11 mouse cellular contexts compared by ENCODE assay signal in genomic region chr7:13031069-13031468, GRCm38 (mm10). TPM values are rescaled to one million over a fixed set of nuclear protein-coding genes. Genes with fewer than 3 reads are reported as not detected.
DNase-seq lines count a peak whose midpoint lies in the region; ATAC-seq and TF ChIP-seq lines count a peak whose summit lies in the region.
"Had no signal": no experiment of that assay in that cellular context is flagged by ENCODE, and none has a peak within 500 bp of the region (broad histone marks: within the 10 kb centered on the region; RNA-seq: fewer than 3 reads in every experiment).

No protein-coding gene starts in this region.

- peaks cover 13% of the 10 kb centered on the region for H3K4me1 ChIP-seq in kidney, postnatal 0 days (replicated peaks; ENCODE audit: insufficient read depth, low read length)
- no peaks in the 10 kb centered on the region; the same call in 1 of the 2 replicates for H3K4me1 ChIP-seq in stomach, postnatal 0 days (replicated peaks; ENCODE audit: control insufficient read depth, insufficient read depth)

- ATAC-seq in kidney, postnatal 0 days (replicated peaks; ENCODE audit: low FRiP score, low read depth), result no peak
- no peak for ATAC-seq in stomach, postnatal 0 days (ENCODE audit: low FRiP score, low TSS enrichment)

- no peaks in the 10 kb centered on the region for H3K27me3 ChIP-seq in kidney, postnatal 0 days (ENCODE audit: insufficient read depth, low read length)
- H3K27me3 ChIP-seq in stomach, postnatal 0 days (ENCODE audit: control insufficient read depth, insufficient read depth, low read length), result no peaks in the 10 kb centered on the region
- H3K27me3 ChIP-seq: hindbrain, embryonic 15.5 days; limb, embryonic 12.5 days; stomach, embryonic 15.5 days had no signal

- H3K9ac ChIP-seq in kidney, postnatal 0 days (ENCODE audit: low read depth, low read length), result no peak overlapping the region
- no peak overlapping the region for H3K9ac ChIP-seq in stomach, postnatal 0 days (ENCODE audit: low read length)
- H3K9ac ChIP-seq: hindbrain, embryonic 15.5 days; limb, embryonic 12.5 days; stomach, embryonic 15.5 days had no signal

- H3K27ac ChIP-seq in kidney, postnatal 0 days, result no peak overlapping the region
- no peak overlapping the region for H3K27ac ChIP-seq in stomach, postnatal 0 days (replicated peaks)
- H3K27ac ChIP-seq: hindbrain, embryonic 15.5 days; limb, embryonic 12.5 days; stomach, embryonic 15.5 days had no signal

- no peak overlapping the region for H3K4me3 ChIP-seq in kidney, postnatal 0 days (replicated peaks; ENCODE audit: low read depth, low read length)
- H3K4me3 ChIP-seq in stomach, postnatal 0 days (ENCODE audit: low read depth, low read length), result no peak overlapping the region
- H3K4me3 ChIP-seq: hindbrain, embryonic 15.5 days; stomach, embryonic 15.5 days had no signal

- no peaks in the 10 kb centered on the region for H3K9me3 ChIP-seq in kidney, postnatal 0 days (replicated peaks; ENCODE audit: low read length)
- H3K9me3 ChIP-seq in stomach, postnatal 0 days (ENCODE audit: control insufficient read depth, low read length), result no peaks in the 10 kb centered on the region
- H3K9me3 ChIP-seq: hindbrain, embryonic 15.5 days; limb, embryonic 12.5 days; stomach, embryonic 15.5 days had no signal

- H3K36me3 ChIP-seq in kidney, postnatal 0 days (ENCODE audit: insufficient read depth, low read length), result peaks cover 69% of the 10 kb centered on the region
- peaks cover 56% of the 10 kb centered on the region for H3K36me3 ChIP-seq in stomach, postnatal 0 days (ENCODE audit: control insufficient read depth, insufficient read depth, low read length)

- TF ChIP-seq CTCF in kidney, postnatal 0 days (IDR thresholded peaks at IDR 0.05; ENCODE audit: low read depth), result peak; percentile 58; the same call in 1 of the 2 replicates
- TF ChIP-seq CTCF in stomach, postnatal 0 days (IDR thresholded peaks at IDR 0.05; ENCODE audit: low read depth), result peak; percentile 69

- peak; percentile 22 for DNase-seq in cerebellum, adult 11-12 months
- DNase-seq in cerebellum, adult 8-10 months, result no peak
- DNase-seq in kidney, postnatal 0 days (ENCODE audit: low spot score), result peak; percentile 58
- no peak for DNase-seq in kidney, adult 11 months
- DNase-seq in right cerebral cortex, postnatal 4 days, result peak; percentile 29
- DNase-seq in right cerebral cortex, adult 18-20 months, result no peak
- no peak for DNase-seq in stomach, postnatal 0 days (ENCODE audit: low spot score)
- DNase-seq in frontal cortex, postnatal 14 days (ENCODE audit: low spot score in 2 of 2), result no peak

- H3K4me2 ChIP-seq in kidney, postnatal 0 days (ENCODE audit: low read length), result no peak overlapping the region
- no peak overlapping the region for H3K4me2 ChIP-seq in stomach, postnatal 0 days (replicated peaks; ENCODE audit: low read depth)
- H3K4me2 ChIP-seq: hindbrain, embryonic 15.5 days; limb, embryonic 12.5 days; stomach, embryonic 15.5 days had no signal

- 77% methylated on average over 5 of the region's 5 CpGs for WGBS in kidney, postnatal 0 days
- WGBS in stomach, postnatal 0 days, result 69% methylated on average over 5 of the region's 5 CpGs

- no peak for TF ChIP-seq EP300 in stomach, postnatal 0 days (optimal IDR thresholded peaks at IDR 0.05)

RNA-seq across cellular contexts. Expression of gene Chmp2a, which starts 3.5 kb away (rescaled TPM):
- polyA plus RNA-seq in kidney, postnatal 0 days (2015; fragmentation: Nextera tagmentation; extraction: Ambion mirVana), result 235 and 240 TPM in 2 replicates
- 271 and 287 TPM in 2 replicates for polyA plus RNA-seq in stomach, postnatal 0 days (2015; fragmentation: Nextera tagmentation; extraction: Ambion mirVana)

RNA-seq across cellular contexts. Expression of gene Ube2m, which starts 7.0 kb away (rescaled TPM):
- polyA plus RNA-seq in kidney, postnatal 0 days (2015; fragmentation: Nextera tagmentation; extraction: Ambion mirVana), result 123 and 134 TPM in 2 replicates
- polyA plus RNA-seq in stomach, postnatal 0 days (2015; fragmentation: Nextera tagmentation; extraction: Ambion mirVana), result 90.9 and 93.4 TPM in 2 replicates

RNA-seq across cellular contexts. Expression of gene Zbtb45, which starts 21.2 kb away (rescaled TPM):
- 17.4 and 17.5 TPM in 2 replicates for polyA plus RNA-seq in kidney, postnatal 0 days (2015; fragmentation: Nextera tagmentation; extraction: Ambion mirVana)
- polyA plus RNA-seq in stomach, postnatal 0 days (2015; fragmentation: Nextera tagmentation; extraction: Ambion mirVana), result 8.5 and 9.5 TPM in 2 replicates

RNA-seq across cellular contexts. Expression of gene Mzf1, which starts 23.5 kb away (rescaled TPM):
- polyA plus RNA-seq in kidney, postnatal 0 days (2015; fragmentation: Nextera tagmentation; extraction: Ambion mirVana), result 2.3 and 2.6 TPM in 2 replicates
- 0.93 and 1.3 TPM in 2 replicates for polyA plus RNA-seq in stomach, postnatal 0 days (2015; fragmentation: Nextera tagmentation; extraction: Ambion mirVana)

RNA-seq across cellular contexts. Expression of gene Trim28, which starts 32.2 kb away (rescaled TPM):
- 195 and 197 TPM in 2 replicates for polyA plus RNA-seq in kidney, postnatal 0 days (2015; fragmentation: Nextera tagmentation; extraction: Ambion mirVana)
- 93.7 and 105 TPM in 2 replicates for polyA plus RNA-seq in stomach, postnatal 0 days (2015; fragmentation: Nextera tagmentation; extraction: Ambion mirVana)

Comparison
In these comparisons a context has a peak if more than half of its experiments do, and no peak if none do; other contexts are left out.
1. DNase-seq: peak in cerebellum, adult 11-12 months (single experiment), kidney, postnatal 0 days (single experiment) and right cerebral cortex, postnatal 4 days (single experiment); none in cerebellum, adult 8-10 months (single experiment), kidney, adult 11 months (single experiment), right cerebral cortex, adult 18-20 months (single experiment), stomach, postnatal 0 days (single experiment) and frontal cortex, postnatal 14 days (0 of 2).